Mouse (Mus musculus): ENCODE results near the gene Abcb6.
A peak's percentile ranks its signal among the peaks of the same experiment; 100 is the strongest.

Abcb6 gene

GRCm38 (mm10) chr1:75145589-75145988 lies 34.6 kb downstream of the Abcb6 start:
- DNase-seq (ENCODE audit: low read depth): no peak

DNA sequence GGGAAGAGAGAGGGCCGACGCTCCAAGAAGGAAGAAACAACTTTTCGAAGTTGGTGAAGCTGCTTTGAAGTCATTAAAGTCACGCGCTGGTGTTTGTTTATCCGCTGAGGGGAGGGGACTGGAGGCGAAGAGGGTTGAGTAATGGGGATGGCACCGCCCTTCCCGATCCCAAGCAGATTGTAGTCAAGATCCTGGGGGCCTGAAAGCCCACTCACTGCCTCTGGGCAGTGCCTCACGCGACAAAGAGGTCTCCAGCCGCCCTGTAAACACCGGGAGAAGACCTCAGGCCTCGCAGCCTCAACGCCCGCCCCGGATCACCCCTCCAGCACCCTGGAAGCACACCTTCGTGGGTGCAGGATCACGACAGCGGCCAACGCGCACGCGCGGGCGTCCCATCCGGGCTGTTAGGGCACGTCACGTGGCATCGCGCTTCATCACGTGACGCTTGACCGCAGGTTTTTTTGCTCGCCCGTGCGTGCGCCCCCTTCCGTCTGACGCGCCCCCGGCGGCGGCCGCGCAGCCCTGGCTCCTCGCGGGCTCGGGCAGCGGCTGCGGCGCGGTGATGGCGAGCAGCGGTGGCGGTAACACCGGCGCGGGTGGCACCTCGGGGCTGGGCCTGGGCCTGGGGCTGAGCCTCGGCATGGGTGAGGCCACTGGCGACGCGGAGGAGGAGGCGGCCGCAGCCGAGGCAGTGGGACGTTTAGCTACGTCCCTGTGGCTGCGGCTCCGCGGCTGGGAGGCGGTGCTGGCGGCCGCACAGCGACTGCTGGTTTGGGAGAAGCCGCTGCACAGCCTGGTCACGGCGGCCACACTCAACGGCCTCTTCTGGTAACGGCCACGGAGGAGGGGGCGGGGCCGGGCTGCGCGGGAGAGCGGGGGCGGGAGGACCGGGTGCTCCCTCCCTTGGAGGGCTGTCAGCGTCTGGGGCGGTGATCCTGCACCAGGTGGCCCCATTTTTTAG lies 37.6 kb downstream of the Abcb6 start, which contains the start of the genes Cnppd1 and Retreg2:
Gene Cnppd1 (minus strand): TSS at position 411 of the 961 bp plus-strand sequence.
Gene Retreg2 (plus strand): TSS at position 478 of the 961 bp plus-strand sequence.
- DNase-seq (ENCODE audit: low read depth): peak; percentile 86

- DNase-seq (ENCODE audit: low read depth): peak; percentile 34
These were observed 38.6 kb downstream of the Abcb6 start for GRCm38 (mm10) chr1:75141486-75142190.

GRCm38 (mm10) chr1:75140601-75141190 lies 39.5 kb downstream of the Abcb6 start:
- no peak for DNase-seq (ENCODE audit: low read depth)

DNA sequence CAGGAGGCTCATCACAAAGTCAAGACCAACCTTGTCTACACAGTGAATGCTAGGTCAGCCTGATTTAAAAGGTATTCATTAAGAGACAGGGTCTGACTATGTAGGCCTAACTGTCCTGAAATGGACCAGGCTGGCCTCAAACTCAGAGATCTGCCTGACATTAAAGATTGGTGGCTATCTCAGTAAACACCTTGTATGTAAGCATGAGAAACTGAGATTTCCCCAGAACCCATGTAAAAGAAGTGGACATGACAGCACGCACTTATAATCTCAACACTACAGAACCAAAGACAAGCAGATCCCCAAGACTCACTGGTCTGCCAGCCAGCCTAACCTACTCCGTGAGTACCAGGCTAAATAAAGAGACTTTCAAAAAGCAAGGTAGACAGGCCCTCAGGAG lies 41.7 kb downstream of the Abcb6 start:
- DNase-seq (ENCODE audit: low read depth): no peak

DNA sequence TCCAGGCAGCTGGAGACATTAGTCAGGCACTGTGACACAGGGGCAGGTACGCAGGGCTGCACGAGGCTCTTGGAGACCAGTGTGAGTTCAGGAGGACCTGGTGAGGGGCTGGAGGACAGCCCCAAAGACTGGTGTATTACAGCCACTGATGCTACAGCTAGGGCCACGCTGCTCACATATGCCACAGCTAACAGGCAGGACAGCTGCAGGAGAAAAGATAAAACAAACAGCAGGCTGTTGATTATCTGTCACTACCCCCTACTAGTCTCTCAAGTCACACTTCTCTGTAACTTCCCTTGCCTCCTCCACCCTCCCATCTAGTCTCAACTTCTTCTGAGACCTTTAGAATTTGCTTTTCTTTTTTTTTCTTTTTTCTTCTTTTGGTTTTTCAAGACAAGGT lies 43.5 kb downstream of the Abcb6 start:
- DNase-seq (ENCODE audit: low read depth): no peak

DNA sequence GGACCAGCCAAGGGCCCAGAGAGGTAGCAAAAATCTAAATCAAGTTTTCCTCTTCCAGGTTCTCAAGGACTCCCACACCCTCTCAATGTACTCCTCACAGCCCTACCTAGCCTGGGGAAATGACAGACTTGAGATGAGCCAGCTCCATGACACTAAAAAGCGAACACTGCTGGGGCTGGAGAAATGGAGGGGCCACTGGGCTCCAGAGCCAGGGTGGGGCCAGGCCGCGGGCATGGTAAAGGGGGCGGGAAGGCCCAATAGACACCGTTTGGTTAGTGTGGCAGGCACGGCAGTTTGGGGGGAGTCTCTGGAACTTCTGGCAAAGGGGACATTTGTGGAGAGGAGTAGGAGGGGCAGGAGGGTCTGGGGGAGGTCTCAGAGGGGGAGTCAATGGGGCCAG lies 43.9 kb downstream of the Abcb6 start:
- no peak for DNase-seq (ENCODE audit: low read depth)

DNA sequence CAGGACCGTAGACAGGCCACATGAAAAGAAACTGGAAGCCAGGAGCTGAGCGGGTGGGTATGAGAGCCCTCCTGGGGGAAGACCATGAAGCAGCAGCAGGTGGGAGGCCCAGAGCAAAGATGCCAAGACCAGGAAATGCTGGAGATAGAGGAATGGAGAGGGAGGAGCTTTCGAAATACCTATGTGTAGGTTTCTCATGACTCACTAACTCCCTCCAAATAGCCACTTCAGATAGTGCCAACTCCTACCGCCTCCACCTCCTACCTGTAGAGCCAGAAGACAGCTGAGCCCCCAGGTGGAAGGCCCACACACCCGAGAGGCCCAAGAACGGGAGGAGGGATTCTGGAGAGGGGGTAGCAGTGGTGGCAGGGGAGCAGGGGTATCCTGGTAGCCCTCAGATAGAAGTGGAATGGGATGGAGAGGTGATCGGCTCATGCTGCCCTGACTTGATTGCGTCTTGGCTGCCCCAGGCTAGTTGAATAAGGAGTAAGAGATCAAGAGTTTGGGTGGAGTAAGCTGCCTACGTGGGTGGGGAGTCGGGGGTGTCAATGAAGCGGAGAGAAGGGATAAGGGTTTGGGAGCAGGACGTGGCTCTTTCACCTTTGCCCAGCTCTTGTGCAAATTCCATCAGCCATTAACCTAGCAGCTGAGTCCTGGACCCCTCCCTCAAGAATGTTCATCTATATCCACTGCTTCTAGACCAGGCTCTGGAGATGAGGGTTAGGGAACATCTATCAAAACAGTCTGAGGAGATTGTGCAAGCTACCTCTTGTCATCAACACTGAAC lies 46.6 kb downstream of the Abcb6 start, which contains the start of gene Slc23a3:
Gene Slc23a3 (minus strand): TSS at position 470 of the 787 bp plus-strand sequence.
- no peak for DNase-seq (ENCODE audit: low read depth)

GRCm38 (mm10) chr1:75128641-75129040 lies 51.6 kb downstream of the Abcb6 start:
- DNase-seq (ENCODE audit: low read depth): peak; percentile 49

GRCm38 (mm10) chr1:75125418-75125817 lies 54.8 kb downstream of the Abcb6 start:
- no peak for DNase-seq (ENCODE audit: low read depth)

- peak; percentile 88 for DNase-seq (ENCODE audit: low read depth)
These were observed 55.6 kb downstream of the Abcb6 start, which contains the start of gene Nhej1 for GRCm38 (mm10) chr1:75124346-75125321. TSS of gene Nhej1 (minus strand) at chr1:75125200.

GRCm38 (mm10) chr1:75122211-75122610 lies 58.0 kb downstream of the Abcb6 start:
- no peak for DNase-seq (ENCODE audit: low read depth)

Measured in fibroblast of lung, adult 2 months (primary cell).